Mouse (Mus musculus) embryonic facial prominence, embryonic 14.5 days (tissue): Measurements from ENCODE around the gene Stub1. TPM values are rescaled to one million over a fixed set of nuclear protein-coding genes. Genes with fewer than 3 reads are reported as not detected.
A peak's percentile ranks its signal among the peaks of the same experiment; 100 is the strongest.

Experiments
- ATAC-seq: fragments of 200-750 bp; cut with Nextera tagmentation; 2 replicates; pipeline ENCODE4 v1.8.0; 2017; ENCODE audit warnings: low read depth, moderate number of reproducible peaks, moderate TSS enrichment
- DNase-seq: peaks from one replicate; pipeline ENCODE4 v3.0.0-alpha.2; 2015; ENCODE audit warnings: low spot score
- H3K27ac ChIP-seq: fragments of 300-500 bp; sonication (generic); replicated peaks from 2 replicates; pipeline ENCODE4 v1.5.1; 2014; ENCODE audit warnings: low read depth, mild to moderate bottlenecking, low read length, moderate library complexity
- H3K27me3 ChIP-seq: fragments of 300-500 bp; sonication (generic); replicated peaks from 2 replicates; pipeline ENCODE4 v1.6.1; 2014; ENCODE audit warnings: low read length; ENCODE audit not compliant: control insufficient read depth, insufficient read depth
- H3K36me3 ChIP-seq: fragments of 300-500 bp; sonication (generic); 2 replicates; pipeline ENCODE4 v1.6.1; 2014; ENCODE audit warnings: low read length, mixed read lengths; ENCODE audit not compliant: control insufficient read depth, insufficient read depth
- H3K4me1 ChIP-seq: fragments of 300-500 bp; sonication (generic); 2 replicates; pipeline ENCODE4 v1.6.1; 2014; ENCODE audit warnings: antibody characterized with exemption, low read length; ENCODE audit not compliant: control insufficient read depth, insufficient read depth
- H3K4me2 ChIP-seq: fragments of 300-500 bp; sonication (generic); 2 replicates; pipeline ENCODE4 v1.6.1; 2014; ENCODE audit warnings: low read depth, mild to moderate bottlenecking, low read length, moderate library complexity, mixed read lengths
- H3K4me3 ChIP-seq: fragments of 300-500 bp; sonication (generic); 2 replicates; pipeline ENCODE4 v1.5.1; 2014; ENCODE audit warnings: low read depth, mild to moderate bottlenecking, low read length
- H3K9ac ChIP-seq: fragments of 300-500 bp; sonication (generic); 2 replicates; pipeline ENCODE4 v1.6.1; 2014; ENCODE audit warnings: low read depth, mild to moderate bottlenecking, low read length, moderate library complexity, mixed read lengths
- H3K9me3 ChIP-seq: fragments of 300-500 bp; sonication (generic); 2 replicates; pipeline ENCODE4 v1.6.1; 2016; ENCODE audit warnings: low read length; ENCODE audit not compliant: control insufficient read depth
- WGBS: fragments of 180-500 bp; shearing (Covaris S2); extraction: QIAGEN DNeasy Blood & Tissue Kit; methylation state at CpG from one replicate; pipeline ENCODE4 v1.1.7; 2014; 5-methylcytosine and 5-hydroxymethylcytosine counted together
- polyA plus RNA-seq: library from polyadenylated mRNA; unstranded; fragments of >200 nt; fragmentation: Nextera tagmentation; extraction: Ambion mirVana; gene quantifications from 2 replicates; pipeline ENCODE4 v1.2.1, GENCODE M21; 2014

Gene Stub1
- polyA plus RNA-seq, 1 experiment from 2014 or later, result 314 TPM

DNA sequence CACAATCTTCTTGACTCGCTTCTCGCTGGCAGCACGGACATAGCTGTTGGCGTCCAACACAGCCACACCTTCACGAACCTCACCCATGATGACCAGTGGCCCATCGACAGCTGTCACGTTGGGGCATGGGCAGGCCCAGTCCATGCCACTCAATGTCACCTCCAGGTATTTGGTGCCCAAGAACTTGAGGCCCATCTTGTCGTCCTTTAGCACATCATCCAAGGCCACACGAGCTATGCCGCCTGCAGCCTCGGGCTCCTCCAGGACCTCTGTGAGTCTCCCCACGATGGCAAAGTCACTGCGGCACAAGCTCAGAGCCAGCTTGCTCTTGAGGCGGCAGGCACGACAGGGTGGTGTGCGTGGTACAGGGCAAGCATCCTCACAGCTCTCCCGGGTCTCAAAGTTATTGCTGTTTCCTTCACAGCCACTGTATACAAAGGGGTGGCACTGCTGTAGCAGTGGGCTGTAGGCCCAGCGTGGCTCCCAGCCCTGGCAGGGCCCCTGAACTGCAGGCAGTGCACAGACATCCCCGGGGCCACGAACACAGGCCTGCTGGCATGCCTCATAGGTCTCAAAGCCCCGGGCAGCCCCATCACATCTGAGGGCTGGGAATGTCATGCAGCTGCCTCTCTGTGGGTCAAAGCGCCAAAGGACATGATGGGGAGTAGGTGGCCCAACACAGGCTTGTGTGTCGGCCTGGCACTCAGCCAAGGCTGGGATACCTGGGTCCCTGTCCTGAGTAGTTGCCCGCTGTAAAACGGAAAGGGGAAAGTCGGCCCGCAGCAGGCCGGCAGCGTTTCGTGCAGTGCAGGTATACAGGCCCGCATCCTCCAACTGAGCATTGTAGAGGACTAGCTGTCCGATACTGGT is 44.8 kb upstream of the Stub1 start:
- H3K4me3 ChIP-seq, result no peak overlapping the region
- no peak overlapping the region for H3K27ac ChIP-seq
- H3K36me3 ChIP-seq, result peaks cover 30% of the 10 kb centered on the region
- ATAC-seq (no peak), DNase-seq (no peak)
- H3K27me3 ChIP-seq, result no peaks in the 10 kb centered on the region
- peaks cover 7% of the 10 kb centered on the region; the same call in 1 of the 2 replicates for H3K4me1 ChIP-seq
- no peak overlapping the region for H3K9ac ChIP-seq
- WGBS, result 91% methylated on average over 30 of the region's 32 CpGs
- no peak overlapping the region for H3K4me2 ChIP-seq
- no peaks in the 10 kb centered on the region for H3K9me3 ChIP-seq

DNA sequence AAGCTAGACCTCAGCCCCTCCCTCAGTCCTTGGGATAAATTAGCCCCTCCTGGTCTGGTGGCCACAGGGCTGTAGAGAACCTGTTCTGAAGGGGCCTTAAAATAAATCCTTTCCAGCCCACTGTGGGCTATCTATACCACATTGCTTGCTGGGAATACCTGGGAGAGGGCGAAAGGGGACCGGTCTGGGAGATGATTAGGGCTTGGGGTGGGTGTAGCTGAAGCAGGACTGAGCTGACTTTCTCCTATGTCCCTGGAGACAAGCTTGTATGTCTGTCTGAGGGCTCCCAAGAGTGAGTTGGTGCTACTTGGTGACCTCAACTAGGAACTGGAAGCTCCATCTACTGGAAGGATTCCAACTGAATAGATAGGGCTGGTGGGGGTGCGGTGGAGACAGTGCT is 43.8 kb upstream of the Stub1 start:
- peaks cover 7% of the 10 kb centered on the region; the same call in 1 of the 2 replicates for H3K4me1 ChIP-seq
- H3K9me3 ChIP-seq, result no peaks in the 10 kb centered on the region
- H3K36me3 ChIP-seq, result peaks cover 20% of the 10 kb centered on the region
- WGBS, result 98% methylated on average over 3 of the region's 3 CpGs
- H3K9ac ChIP-seq, result no peak overlapping the region
- H3K27ac ChIP-seq, result no peak overlapping the region
- no peaks in the 10 kb centered on the region for H3K27me3 ChIP-seq
- DNase-seq (no peak), ATAC-seq (no peak)
- no peak overlapping the region for H3K4me2 ChIP-seq
- no peak overlapping the region for H3K4me3 ChIP-seq

DNA sequence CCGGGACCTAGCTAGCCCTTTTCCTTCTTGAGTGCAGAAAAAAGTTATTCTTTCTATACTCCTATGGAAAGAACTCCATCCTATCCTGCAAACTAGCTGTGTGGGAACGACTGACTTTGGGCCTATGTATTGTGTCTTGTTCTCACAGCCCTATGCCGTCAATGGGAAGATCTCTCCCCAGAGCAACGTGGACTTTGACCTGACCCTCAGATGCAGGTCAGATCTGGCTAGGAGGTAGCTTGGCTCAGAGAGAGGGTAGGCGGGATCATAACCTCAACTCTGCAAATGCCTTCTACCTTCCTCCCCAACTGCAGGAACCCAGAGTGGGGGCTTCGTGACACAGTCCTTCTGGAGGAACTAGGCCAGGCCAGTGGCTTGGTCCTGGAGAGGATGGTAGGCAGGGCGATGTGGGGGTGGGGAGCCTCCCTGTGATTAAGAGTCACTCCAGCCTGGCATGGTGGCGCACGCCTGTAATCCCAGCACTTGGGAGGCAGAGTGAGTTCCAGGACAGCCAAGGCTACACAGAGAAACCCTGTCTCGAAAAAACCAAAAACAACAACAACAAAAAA is 43.2 kb upstream of the Stub1 start:
- no peak overlapping the region for H3K27ac ChIP-seq
- ATAC-seq (no peak), DNase-seq (no peak)
- H3K4me3 ChIP-seq, result peak overlapping the region; percentile 79
- no peaks in the 10 kb centered on the region for H3K9me3 ChIP-seq
- no peaks in the 10 kb centered on the region for H3K27me3 ChIP-seq
- peaks cover 7% of the 10 kb centered on the region; the same call in 1 of the 2 replicates for H3K4me1 ChIP-seq
- H3K36me3 ChIP-seq, result peaks cover 15% of the 10 kb centered on the region
- H3K4me2 ChIP-seq, result peak overlapping the region; percentile 85
- H3K9ac ChIP-seq, result peak overlapping the region; percentile 78
- 56% methylated on average over 10 of the region's 10 CpGs for WGBS

GRCm38 (mm10) chr17:25875171-25876136 is 42.2 kb upstream of the Stub1 start:
- peak overlapping the region; percentile 79 for H3K4me3 ChIP-seq
- 1% methylated on average over 44 of the region's 59 CpGs for WGBS
- no peaks in the 10 kb centered on the region for H3K9me3 ChIP-seq
- peak overlapping the region; percentile 85 for H3K4me2 ChIP-seq
- H3K4me1 ChIP-seq, result peaks cover 7% of the 10 kb centered on the region; the same call in 1 of the 2 replicates
- H3K27me3 ChIP-seq, result no peaks in the 10 kb centered on the region
- DNase-seq (peak; percentile 96), ATAC-seq (peak; percentile 96)
- H3K27ac ChIP-seq, result peak overlapping the region; percentile 94
- peak overlapping the region; percentile 78 for H3K9ac ChIP-seq
- peaks cover 15% of the 10 kb centered on the region for H3K36me3 ChIP-seq

DNA sequence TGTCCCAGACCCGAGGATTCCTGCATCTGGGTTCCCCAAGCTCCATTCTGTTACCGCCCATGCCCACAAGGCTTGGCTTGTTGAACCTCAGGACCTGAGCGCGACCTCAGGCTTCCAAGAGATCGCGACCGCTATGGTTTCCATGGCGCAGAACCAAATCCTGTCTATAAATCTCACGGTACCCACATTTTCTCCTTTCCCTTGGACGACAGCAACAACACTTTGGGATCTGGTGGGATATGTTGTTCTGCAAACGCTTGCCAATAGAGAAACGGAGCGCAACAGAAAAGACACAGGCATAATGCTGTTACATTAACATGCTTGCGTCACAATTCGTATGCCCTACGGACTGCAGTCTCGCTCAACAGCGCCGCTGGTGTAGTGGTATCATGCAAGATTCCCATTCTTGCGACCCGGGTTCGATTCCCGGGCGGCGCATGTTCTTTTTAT is 41.5 kb upstream of the Stub1 start, which contains the start of gene Mettl26:
Mettl26 (plus strand) TSS at position 354 of the 450 bp plus-strand sequence.
- Histone ChIP-seq H3K36me3 (peaks cover 15% of the 10 kb centered on the region), H3K4me3 (peak within 1 kb of the TSS; percentile 79), H3K4me1 (peaks cover 7% of the 10 kb centered on the region; the same call in 1 of the 2 replicates), H3K4me2 (peak within 1 kb of the TSS; percentile 85), H3K9ac (peak within 1 kb of the TSS; percentile 78), H3K27ac (peak within 1 kb of the TSS; percentile 94), H3K9me3 (no peaks in the 10 kb centered on the region), H3K27me3 (no peaks in the 10 kb centered on the region)
- 1% methylated on average over 25 of the region's 25 CpGs for WGBS
- peak; percentile 94 for DNase-seq
- peak; percentile 80 for ATAC-seq

GRCm38 (mm10) chr17:25874148-25874720 is 41.0 kb upstream of the Stub1 start:
- Histone ChIP-seq H3K27me3 (no peaks in the 10 kb centered on the region), H3K27ac (peak overlapping the region; percentile 94), H3K36me3 (peaks cover 14% of the 10 kb centered on the region), H3K4me1 (peaks cover 7% of the 10 kb centered on the region; the same call in 1 of the 2 replicates), H3K9ac (peak overlapping the region; percentile 78), H3K4me3 (peak overlapping the region; percentile 79), H3K9me3 (no peaks in the 10 kb centered on the region), H3K4me2 (peak overlapping the region; percentile 85)
- WGBS, result 6% methylated on average over 14 of the region's 14 CpGs
- no peak for ATAC-seq
- DNase-seq, result no peak

- ATAC-seq (no peak), DNase-seq (no peak)
- Histone ChIP-seq H3K4me2 (peak overlapping the region; percentile 85), H3K9ac (no peak overlapping the region), H3K4me1 (peaks cover 7% of the 10 kb centered on the region; the same call in 1 of the 2 replicates), H3K27ac (no peak overlapping the region), H3K9me3 (no peaks in the 10 kb centered on the region), H3K36me3 (peaks cover 7% of the 10 kb centered on the region), H3K27me3 (no peaks in the 10 kb centered on the region), H3K4me3 (peak overlapping the region; percentile 79)
- 69% methylated on average over 11 of the region's 11 CpGs for WGBS
Measured at GRCm38 (mm10) chr17:25873405-25874147, 40.4 kb upstream of the Stub1 start.
